Mouse (Mus musculus): ENCODE measurements around the gene 1700028J19Rik.

Gene 1700028J19Rik

GRCm38 (mm10) chr7:44246055-44246983 is at the start of gene 1700028J19Rik, which contains the start of gene 2410002F23Rik:
Gene 1700028J19Rik (minus strand): TSS chr7:44246695.
Gene 2410002F23Rik (plus strand): TSS chr7:44246722.
- peak; percentile 91 for DNase-seq (ENCODE audit: low spot score)

- DNase-seq (ENCODE audit: low spot score) = no peak
Measured at GRCm38 (mm10) chr7:44291418-44291817, 44.9 kb upstream of the 1700028J19Rik start.

- DNase-seq (ENCODE audit: low spot score) = no peak
Measured at GRCm38 (mm10) chr7:44290986-44291385, 44.5 kb upstream of the 1700028J19Rik start.

DNA sequence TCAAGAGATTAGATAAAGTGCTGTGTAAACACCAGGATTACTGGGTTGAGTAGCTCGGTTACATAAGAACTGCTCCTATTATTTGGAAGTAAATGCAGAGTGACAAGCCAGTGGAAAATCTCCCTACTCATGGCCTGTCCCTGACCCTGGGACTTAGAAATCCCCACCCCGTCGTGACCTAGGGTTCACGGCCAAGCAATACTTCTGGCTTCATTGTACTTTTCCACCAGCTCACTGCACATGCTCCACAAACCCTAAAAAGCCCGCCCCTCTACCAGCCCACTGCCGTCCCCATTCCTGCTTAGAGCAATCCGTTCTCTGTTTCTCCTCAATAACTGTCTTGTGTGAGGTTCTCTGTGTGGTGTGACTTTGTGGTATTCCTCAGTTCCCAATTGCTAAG is 41.3 kb upstream of the 1700028J19Rik start:
- no peak for DNase-seq (ENCODE audit: low spot score)

GRCm38 (mm10) chr7:44281586-44281985 is 35.1 kb upstream of the 1700028J19Rik start:
- DNase-seq (ENCODE audit: low spot score) = no peak

DNA sequence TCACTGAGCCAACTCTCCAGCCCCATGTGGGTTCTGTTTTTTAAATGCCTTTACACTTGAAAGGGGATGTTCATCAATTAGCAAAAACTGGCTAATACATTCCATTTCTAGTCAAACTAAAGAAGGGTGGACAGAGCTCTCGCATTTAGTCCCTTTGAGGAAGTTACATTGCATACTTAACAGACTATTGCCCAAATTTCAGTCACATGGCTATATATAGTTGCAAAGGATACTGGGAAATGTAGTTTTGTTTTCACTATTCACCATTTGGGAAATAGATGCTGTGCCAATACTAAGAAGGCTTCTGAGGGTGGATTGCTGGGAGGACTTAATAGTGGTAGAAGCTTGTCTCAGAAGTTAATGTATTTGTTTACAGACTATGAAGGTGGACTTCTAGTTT is 34.5 kb upstream of the 1700028J19Rik start:
- no peak for DNase-seq (ENCODE audit: low spot score)

GRCm38 (mm10) chr7:44277250-44277622 is 30.7 kb upstream of the 1700028J19Rik start:
- no peak for DNase-seq (ENCODE audit: low spot score)

- DNase-seq (ENCODE audit: low spot score) = no peak
Measured at GRCm38 (mm10) chr7:44276461-44277249, 30.2 kb upstream of the 1700028J19Rik start.

DNA sequence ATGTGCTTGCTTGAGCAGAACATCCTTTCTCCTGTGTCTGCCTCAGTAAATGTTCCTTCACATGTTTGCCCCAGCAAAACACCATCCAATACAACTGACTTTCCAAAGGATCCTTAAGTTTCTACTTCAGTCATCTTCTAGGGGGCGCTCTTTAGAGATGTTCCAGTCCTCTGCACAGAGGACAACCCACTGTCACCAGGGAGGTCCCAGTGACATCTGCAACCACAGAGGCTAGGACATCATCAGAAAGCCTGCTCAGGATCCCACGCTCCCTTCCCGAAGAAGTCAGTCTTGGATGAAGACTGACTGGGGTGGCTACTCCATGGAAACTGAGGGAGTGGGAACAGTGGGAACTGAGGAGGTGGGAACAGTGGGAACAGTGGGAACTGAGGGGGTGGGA is 29.1 kb upstream of the 1700028J19Rik start:
- DNase-seq (ENCODE audit: low spot score) = no peak

DNA sequence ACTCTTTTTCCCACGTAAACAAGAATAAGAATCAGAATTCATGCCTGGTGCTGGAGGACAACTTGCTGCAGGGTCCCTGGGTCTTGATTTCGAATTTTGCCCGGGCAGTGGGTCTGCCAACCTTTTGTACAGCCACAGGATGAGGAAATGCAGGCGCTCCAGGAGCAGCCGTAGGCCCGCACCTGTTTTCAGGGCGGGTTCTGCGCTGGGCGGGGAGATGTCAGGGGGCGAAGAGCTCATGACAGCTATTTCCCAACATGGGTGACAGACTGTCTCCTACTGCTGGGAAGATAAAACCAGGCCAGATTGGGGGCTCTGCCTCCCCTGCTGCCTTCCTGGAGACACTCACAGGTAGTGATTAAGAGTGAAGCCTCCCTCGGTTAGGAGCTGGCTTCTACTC is 27.6 kb upstream of the 1700028J19Rik start:
- no peak for DNase-seq (ENCODE audit: low spot score)

DNA sequence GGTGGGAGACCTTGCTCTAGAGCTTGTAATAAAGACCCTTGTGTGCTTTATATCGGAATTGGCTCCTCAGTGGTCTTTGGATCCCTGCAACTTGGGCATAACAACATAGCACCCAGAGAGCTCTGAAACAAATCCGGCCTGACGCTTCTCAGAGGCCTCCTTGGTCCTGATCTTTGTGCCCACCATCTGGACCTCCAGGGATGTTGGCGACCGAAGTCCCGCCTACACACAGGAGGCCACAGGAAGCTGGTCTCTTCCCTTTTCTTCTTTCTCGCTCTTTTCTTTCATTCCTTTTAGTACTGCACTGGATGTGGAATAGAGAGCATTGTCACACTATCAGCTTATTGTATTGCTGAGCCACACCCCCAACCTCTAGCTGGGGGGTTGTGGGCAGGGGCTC is 27.0 kb upstream of the 1700028J19Rik start:
- no peak for DNase-seq (ENCODE audit: low spot score)

GRCm38 (mm10) chr7:44272546-44272945 is 26.1 kb upstream of the 1700028J19Rik start:
- no peak for DNase-seq (ENCODE audit: low spot score)

DNA sequence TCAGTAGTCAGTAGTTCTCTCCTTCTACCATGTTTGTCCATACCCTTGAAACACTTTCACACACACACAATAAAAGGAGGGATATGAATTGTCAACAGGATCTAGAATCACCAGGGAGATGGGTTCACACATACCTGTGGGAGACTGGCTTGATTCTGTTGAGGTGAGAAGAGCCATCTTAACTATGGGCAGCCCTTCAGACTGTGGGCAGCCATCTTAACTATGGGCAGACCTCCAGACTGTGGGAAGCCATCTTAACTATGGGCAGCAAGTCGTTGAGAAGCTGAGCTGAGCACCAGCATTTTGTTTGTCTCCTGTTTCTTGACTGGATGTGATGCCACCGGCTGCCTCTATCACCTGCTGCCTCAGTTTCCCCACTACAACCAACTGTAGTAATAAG is 24.8 kb upstream of the 1700028J19Rik start:
- no peak for DNase-seq (ENCODE audit: low spot score)

DNA sequence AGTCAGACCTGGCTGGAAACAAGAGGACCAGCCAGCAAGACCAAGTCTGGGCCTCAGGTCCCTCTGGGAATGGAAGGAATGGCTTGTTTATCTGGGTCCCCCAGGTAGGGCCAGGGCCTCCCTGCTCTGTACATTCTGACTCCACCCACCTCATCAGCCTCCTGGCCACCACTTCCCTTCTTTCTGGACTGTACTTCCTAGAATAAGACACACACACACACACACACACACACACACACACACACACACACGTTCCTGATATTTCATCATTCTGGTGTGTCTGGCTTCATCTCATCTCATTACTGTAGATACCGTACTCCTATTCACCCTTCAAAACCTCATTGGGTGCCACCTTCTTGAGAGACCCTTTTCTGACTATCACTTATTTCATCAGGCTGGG is 22.9 kb upstream of the 1700028J19Rik start:
- DNase-seq (ENCODE audit: low spot score) = no peak

- no peak for DNase-seq (ENCODE audit: low spot score)
Measured at GRCm38 (mm10) chr7:44268117-44268516, 21.6 kb upstream of the 1700028J19Rik start.

DNA sequence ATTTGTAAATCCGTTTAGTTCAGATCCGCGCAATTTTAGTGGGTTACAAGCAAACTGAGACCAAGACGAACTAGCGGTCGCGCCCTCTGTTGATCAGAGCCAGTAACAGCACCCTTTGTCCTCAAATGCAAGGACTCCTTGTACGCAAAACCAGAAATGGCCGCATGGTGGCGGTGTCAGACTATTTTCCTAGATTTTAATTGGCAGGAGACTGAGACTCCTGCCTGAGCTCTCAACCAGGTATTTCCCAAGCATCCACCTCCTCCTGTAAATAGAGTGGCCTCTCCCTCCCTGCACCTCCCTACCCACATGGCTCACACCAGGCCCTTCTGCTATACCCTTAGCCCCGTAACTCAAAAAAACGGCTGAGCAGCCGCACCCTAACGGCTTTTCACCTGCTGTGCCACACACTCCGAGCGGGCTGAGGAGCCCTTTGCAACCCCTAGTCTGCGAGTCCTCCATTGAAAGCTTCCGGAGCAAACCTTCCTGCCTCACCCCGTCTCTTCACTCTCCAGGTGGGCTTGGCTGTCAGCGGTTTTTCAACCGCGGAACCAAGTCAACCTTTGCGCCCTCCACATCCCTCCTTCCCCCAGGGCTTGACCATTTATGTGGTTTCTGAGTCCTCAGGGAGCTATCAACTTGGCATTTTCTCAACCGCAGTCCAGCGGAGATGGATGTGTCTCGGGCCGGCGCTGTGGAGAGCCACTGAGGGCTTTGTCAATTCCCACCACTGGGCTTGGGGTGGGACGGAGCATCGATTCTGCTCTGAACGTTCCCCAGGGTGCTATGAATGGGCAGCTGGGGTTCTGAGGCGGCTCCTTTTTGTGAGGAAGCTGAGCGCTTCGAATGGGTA is 16.5 kb upstream of the 1700028J19Rik start:
- peak; percentile 88 for DNase-seq (ENCODE audit: low spot score)

DNA sequence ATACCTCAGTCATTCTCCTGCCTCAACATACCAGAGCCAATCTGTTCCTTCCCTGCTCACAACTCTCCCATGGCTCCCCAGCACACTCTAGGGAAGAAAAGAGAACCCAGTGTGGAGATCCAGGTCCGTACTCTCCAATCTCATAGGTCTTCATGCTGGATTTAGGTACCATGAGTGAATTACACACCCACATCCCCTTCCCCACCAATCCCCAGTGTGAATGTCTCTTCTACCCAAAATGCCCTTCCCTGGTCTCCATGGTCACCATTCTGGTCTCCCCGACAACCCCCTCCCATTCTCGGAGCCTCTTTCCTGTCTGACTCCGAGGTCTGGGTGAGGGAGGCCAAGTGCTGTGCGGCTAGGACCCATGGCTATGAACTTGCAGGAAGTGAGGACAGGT is 14.7 kb upstream of the 1700028J19Rik start, which contains the start of gene Gm15517:
Gene Gm15517, plus strand, starts transcription at position 301 of the 400 bp plus-strand sequence.
- no peak for DNase-seq (ENCODE audit: low spot score)

DNA sequence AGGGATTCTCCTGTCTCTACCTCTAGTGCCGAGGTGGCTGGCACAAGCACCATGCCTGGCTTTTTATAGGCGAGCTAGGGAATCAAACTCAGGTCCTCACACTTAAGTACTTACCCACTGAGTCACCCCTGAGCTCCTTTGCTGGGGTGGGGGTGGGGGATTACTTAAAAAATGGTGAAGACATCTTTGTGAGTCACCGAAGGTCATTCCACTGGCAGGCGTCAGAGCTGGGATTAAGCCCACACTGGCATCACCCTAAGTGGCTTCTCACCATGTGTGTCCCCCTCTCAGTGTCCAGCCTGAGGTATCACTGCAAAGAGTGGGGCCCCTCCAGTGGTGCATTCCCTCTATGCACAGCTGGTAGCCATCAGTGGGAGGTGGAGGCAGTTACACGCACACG is 13.9 kb upstream of the 1700028J19Rik start:
- no peak for DNase-seq (ENCODE audit: low spot score)

- no peak for DNase-seq (ENCODE audit: low spot score)
Measured at GRCm38 (mm10) chr7:44257278-44257677, 10.8 kb upstream of the 1700028J19Rik start, which contains the start of gene Acp4. Gene Acp4 (minus strand): TSS chr7:44257378.

GRCm38 (mm10) chr7:44254930-44255329 is 8.4 kb upstream of the 1700028J19Rik start:
- no peak for DNase-seq (ENCODE audit: low spot score)

DNA sequence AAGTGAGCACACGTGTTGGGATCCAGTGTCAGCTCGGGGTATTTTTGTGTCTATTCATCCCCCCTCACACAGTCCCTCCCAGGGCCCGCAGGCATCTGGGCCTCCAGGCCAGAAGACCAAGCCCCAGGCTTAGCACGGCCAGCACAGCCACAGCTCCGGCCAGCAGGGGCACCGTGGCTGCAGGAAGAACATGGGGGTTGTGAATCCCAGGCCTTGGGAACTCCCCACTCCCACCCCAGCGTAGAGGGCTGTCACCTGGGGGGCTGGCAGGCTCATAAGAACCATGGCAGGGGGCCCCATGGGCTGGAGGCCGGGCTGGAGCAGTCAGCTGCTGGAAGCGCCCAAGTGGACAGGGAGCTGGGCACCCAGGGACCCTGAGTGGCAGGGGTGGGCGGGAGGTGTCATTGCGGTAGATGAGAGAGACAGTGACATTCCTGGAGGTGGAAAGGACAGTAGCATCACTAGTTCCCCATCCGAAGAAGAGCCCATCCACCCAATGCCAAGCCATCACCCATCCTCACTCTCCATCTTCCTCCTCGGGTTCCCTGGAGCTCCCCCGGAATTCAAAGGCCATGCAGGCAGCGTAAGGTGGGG is 6.6 kb upstream of the 1700028J19Rik start:
- no peak for DNase-seq (ENCODE audit: low spot score)
